Comparison of ENCODE assay signal across 8 mouse cellular contexts in genomic region chr1:37634658-37635057, GRCm38 (mm10).
DNase-seq lines count a peak whose midpoint lies in the region; ATAC-seq and TF ChIP-seq lines count a peak whose summit lies in the region.

No protein-coding gene starts in this region.

- no peaks in the 10 kb centered on the region for H3K36me3 ChIP-seq in kidney, adult 2 months (ENCODE audit: control insufficient read depth, insufficient read depth, low read length)
- no peaks in the 10 kb centered on the region for H3K36me3 ChIP-seq in kidney, embryonic 15.5 days
- no peaks in the 10 kb centered on the region for H3K36me3 ChIP-seq in MEL (ENCODE audit: control insufficient read depth in 1 of 2, insufficient read depth in 2 of 2, low read length in 2 of 2)

- no peak for TF ChIP-seq POLR2A in kidney, adult 2 months (IDR thresholded peaks at IDR 0.05; ENCODE audit: low read depth, low read length)
- no peak for TF ChIP-seq POLR2A in MEL (IDR thresholded peaks at IDR 0.05; ENCODE audit: control insufficient read depth in 1 of 2, insufficient read depth in 1 of 2, low read depth in 1 of 2, low read length in 2 of 2, poor library complexity in 1 of 2)

- H3K4me2 ChIP-seq in kidney, embryonic 15.5 days: no peak overlapping the region

- H3K27me3 ChIP-seq in kidney, adult 2 months (replicated peaks; ENCODE audit: control insufficient read depth, insufficient read depth, low read length): no peaks in the 10 kb centered on the region
- 0 out of 2 replicates have a peak, but pooled peaks cover 3% of the 10 kb centered on the region for H3K27me3 ChIP-seq in kidney, embryonic 15.5 days
- peaks cover 0 to 10% of the 10 kb centered on the region in 2 experiments for H3K27me3 ChIP-seq in MEL (ENCODE audit: control insufficient read depth in 1 of 2, insufficient read depth in 2 of 2, low read length in 2 of 2)

- ATAC-seq in kidney, embryonic 15.5 days (replicated peaks; ENCODE audit: low FRiP score): no peak

- TF ChIP-seq EP300 in MEL (IDR thresholded peaks at IDR 0.05; ENCODE audit: low read depth in 1 of 2, low read length in 2 of 2): no peak

- TF ChIP-seq RAD21 in MEL (IDR thresholded peaks at IDR 0.05; ENCODE audit: low read depth, low read length): peak; percentile 85

- H3K9ac ChIP-seq in kidney, embryonic 15.5 days: no peak overlapping the region
- H3K9ac ChIP-seq in MEL (ENCODE audit: control insufficient read depth, low read depth, low read length, poor library complexity, severe bottlenecking): no peak overlapping the region

- 30% methylated on average over 4 of the region's 4 CpGs for WGBS in kidney, adult 2 months
- 15% methylated on average over 4 of the region's 4 CpGs for WGBS in kidney, embryonic 15.5 days

- H3K27ac ChIP-seq in kidney, adult 2 months (ENCODE audit: insufficient read depth, low read depth, low read length): no peak overlapping the region
- H3K27ac ChIP-seq in kidney, embryonic 15.5 days: no peak overlapping the region
- no peak overlapping the region for H3K27ac ChIP-seq in MEL (ENCODE audit: control insufficient read depth, low read depth, low read length)

- H3K79me2 ChIP-seq in MEL (ENCODE audit: control insufficient read depth, insufficient read depth, low read length, poor library complexity): no peaks in the 10 kb centered on the region

- DNase-seq in kidney, adult 2 months: peak; percentile 38
- peak; percentile 49 for DNase-seq in CD4-positive helper T cell, adult 2 months (ENCODE audit: low read depth, low spot score)
- peak; percentile 58 for DNase-seq in MEL (ENCODE audit: low read depth, low spot score)
- DNase-seq in cerebellum, postnatal 36 days: peak; percentile 57 to 59
- DNase-seq in kidney, postnatal 36 days: peak; percentile 8 to 72
- DNase-seq in retina, embryonic 14.5 days (ENCODE audit: low spot score): peak; percentile 60
- DNase-seq in urinary bladder, postnatal 4 days (ENCODE audit: low spot score in 2 of 2): no peak

- TF ChIP-seq CTCF in kidney, adult 2 months (conservative IDR thresholded peaks at IDR 0.05; ENCODE audit: insufficient read depth, insufficient read length, low read depth, low read length): peak; percentile 87
- peak; percentile 87 to 93 (median 90) for TF ChIP-seq CTCF in MEL (IDR thresholded peaks at IDR 0.05 in 2 of 3, conservative IDR thresholded peaks at IDR 0.05 in 1 of 3; ENCODE audit: control insufficient read depth in 1 of 3, insufficient read depth in 1 of 3, low read depth in 2 of 3, low read length in 3 of 3, poor library complexity in 1 of 3, severe bottlenecking in 1 of 3)

- no peaks in the 10 kb centered on the region for H3K9me3 ChIP-seq in kidney, embryonic 15.5 days (replicated peaks)
- H3K9me3 ChIP-seq in MEL (replicated peaks; ENCODE audit: insufficient read depth, low read length): no peaks in the 10 kb centered on the region

- no peaks in the 10 kb centered on the region for H3K4me1 ChIP-seq in kidney, adult 2 months (ENCODE audit: control insufficient read depth, insufficient read depth, low read length)
- H3K4me1 ChIP-seq in kidney, embryonic 15.5 days: peaks cover 8% of the 10 kb centered on the region; the same call in 1 of the 2 replicates
- no peaks in the 10 kb centered on the region for H3K4me1 ChIP-seq in MEL (ENCODE audit: control insufficient read depth in 1 of 2, insufficient read depth in 2 of 2, low read length in 2 of 2)

- H3K4me3 ChIP-seq in kidney, adult 2 months (ENCODE audit: insufficient read depth, low read depth, low read length): no peak overlapping the region
- H3K4me3 ChIP-seq in kidney, embryonic 15.5 days (replicated peaks): no peak overlapping the region
- H3K4me3 ChIP-seq in MEL (ENCODE audit: control insufficient read depth in 1 of 2, insufficient read depth in 1 of 2, low read depth in 2 of 2, low read length in 2 of 2): no peak overlapping the region

TF ChIP-seq in MEL, 35 proteins besides CTCF, POLR2A, EP300 and RAD21:
- TF ChIP-seq ELF1 (IDR thresholded peaks at IDR 0.05; ENCODE audit: low read depth, low read length): no peak
- TF ChIP-seq ZC3H11A (IDR thresholded peaks at IDR 0.05; ENCODE audit: low read depth, low read length): peak; percentile 83
- no peak for TF ChIP-seq ZNF384 (IDR thresholded peaks at IDR 0.05; ENCODE audit: low read depth, low read length)
- peak; percentile 58; the same call in 1 of the 2 replicates for TF ChIP-seq MYC (IDR thresholded peaks at IDR 0.05; ENCODE audit: low read depth, low read length)
- no peak for TF ChIP-seq ZKSCAN1 (IDR thresholded peaks at IDR 0.05; ENCODE audit: low read depth, low read length)
- no peak for TF ChIP-seq POLR2AphosphoS5 (IDR thresholded peaks at IDR 0.05; ENCODE audit: borderline replicate concordance, low read depth, low read length)
- TF ChIP-seq SIN3A (IDR thresholded peaks at IDR 0.05; ENCODE audit: low read length): no peak
- TF ChIP-seq SMC3 (IDR thresholded peaks at IDR 0.05; ENCODE audit: low read depth, low read length): peak; percentile 96
- no peak for TF ChIP-seq MYB (IDR thresholded peaks at IDR 0.05; ENCODE audit: low read depth, low read length)

Comparison
In these comparisons a context has a peak if more than half of its experiments do, and no peak if none do; other contexts are left out.
1. DNase-seq: peak in kidney, adult 2 months (single experiment), CD4-positive helper T cell, adult 2 months (single experiment), MEL (single experiment), cerebellum, postnatal 36 days (2 of 2), kidney, postnatal 36 days (2 of 2) and retina, embryonic 14.5 days (single experiment); none in urinary bladder, postnatal 4 days (0 of 2).